Mouse (Mus musculus): ENCODE results near the gene Frmd4a.
"Not testable (repeated sequence)": the region's sequence is repeated elsewhere in the genome, so short reads cannot be mapped to it uniquely, and the experiment has no call there.

Gene Frmd4a

GRCm38 (mm10) chr2:4619126-4619525 is 601.6 kb downstream of the Frmd4a start:
- not testable (repeated sequence) for DNase-seq (ENCODE audit: low spot score)

GRCm38 (mm10) chr2:4619893-4620593 is 602.5 kb downstream of the Frmd4a start:
- no peak for DNase-seq (ENCODE audit: low spot score)

- DNase-seq (ENCODE audit: low spot score), result no peak
Observed at GRCm38 (mm10) chr2:4620640-4621401, 603.3 kb downstream of the Frmd4a start.

- DNase-seq (ENCODE audit: low spot score), result no peak
Observed at GRCm38 (mm10) chr2:4621471-4621985, 604.0 kb downstream of the Frmd4a start.

- no peak for DNase-seq (ENCODE audit: low spot score)
Observed at GRCm38 (mm10) chr2:4626911-4627310, 609.4 kb downstream of the Frmd4a start.

GRCm38 (mm10) chr2:4628920-4629319 is 611.4 kb downstream of the Frmd4a start:
- DNase-seq (ENCODE audit: low spot score), result no peak

GRCm38 (mm10) chr2:4629470-4629869 is 612.0 kb downstream of the Frmd4a start:
- no peak for DNase-seq (ENCODE audit: low spot score)

GRCm38 (mm10) chr2:4630197-4630835 is 612.8 kb downstream of the Frmd4a start:
- no peak for DNase-seq (ENCODE audit: low spot score)

- no peak for DNase-seq (ENCODE audit: low spot score)
Observed at GRCm38 (mm10) chr2:4635804-4636203, 618.3 kb downstream of the Frmd4a start.

- no peak for DNase-seq (ENCODE audit: low spot score)
Observed at GRCm38 (mm10) chr2:4636656-4637055, 619.1 kb downstream of the Frmd4a start.

- DNase-seq (ENCODE audit: low spot score), result no peak
Observed at GRCm38 (mm10) chr2:4638189-4638588, 620.7 kb downstream of the Frmd4a start.

- DNase-seq (ENCODE audit: low spot score), result no peak
Observed at GRCm38 (mm10) chr2:4645066-4645465, 627.5 kb downstream of the Frmd4a start.

GRCm38 (mm10) chr2:4648094-4648493 is 630.6 kb downstream of the Frmd4a start:
- no peak for DNase-seq (ENCODE audit: low spot score)

- DNase-seq (ENCODE audit: low spot score), result no peak
Observed at GRCm38 (mm10) chr2:4649646-4650045, 632.1 kb downstream of the Frmd4a start.

- peak; percentile 81 for DNase-seq (ENCODE audit: low spot score)
Observed at GRCm38 (mm10) chr2:4651500-4652285, 634.2 kb downstream of the Frmd4a start, which contains the start of gene Prpf18. TSS of gene Prpf18 (minus strand) at chr2:4652113.

- DNase-seq (ENCODE audit: low spot score), result no peak
Observed at GRCm38 (mm10) chr2:4660677-4661076, 643.2 kb downstream of the Frmd4a start.
